Mouse (Mus musculus) bone marrow, adult 2 months (tissue): ENCODE results near the gene Plxnc1.

Experiments
- CTCF ChIP-seq: fragments of 200-500 bp; IDR thresholded peaks from 2 replicates; pipeline ENCODE4 v1.5.1; 2011; ENCODE audit warnings: low read length, control low read depth; ENCODE audit not compliant: control insufficient read depth, insufficient read depth
- POLR2A ChIP-seq: fragments of 200-500 bp; IDR thresholded peaks from 2 replicates; pipeline ENCODE4 v1.6.1; 2011; ENCODE audit warnings: low read depth, mild to moderate bottlenecking, control low read depth, low read length, borderline replicate concordance; ENCODE audit not compliant: control insufficient read depth

GRCm38 (mm10) chr10:94865206-94865605 lies 79.4 kb downstream of the Plxnc1 start:
- TF ChIP-seq POLR2A (no peak), CTCF (no peak)
